Mouse (Mus musculus) MN1 (cell line): ENCODE data around the gene Myt1l.

Experiments
- DNase-seq: peaks from one replicate; pipeline ENCODE4 v3.0.0-alpha.2; 2016; ENCODE audit warnings: low spot score

The Myt1l gene

DNA sequence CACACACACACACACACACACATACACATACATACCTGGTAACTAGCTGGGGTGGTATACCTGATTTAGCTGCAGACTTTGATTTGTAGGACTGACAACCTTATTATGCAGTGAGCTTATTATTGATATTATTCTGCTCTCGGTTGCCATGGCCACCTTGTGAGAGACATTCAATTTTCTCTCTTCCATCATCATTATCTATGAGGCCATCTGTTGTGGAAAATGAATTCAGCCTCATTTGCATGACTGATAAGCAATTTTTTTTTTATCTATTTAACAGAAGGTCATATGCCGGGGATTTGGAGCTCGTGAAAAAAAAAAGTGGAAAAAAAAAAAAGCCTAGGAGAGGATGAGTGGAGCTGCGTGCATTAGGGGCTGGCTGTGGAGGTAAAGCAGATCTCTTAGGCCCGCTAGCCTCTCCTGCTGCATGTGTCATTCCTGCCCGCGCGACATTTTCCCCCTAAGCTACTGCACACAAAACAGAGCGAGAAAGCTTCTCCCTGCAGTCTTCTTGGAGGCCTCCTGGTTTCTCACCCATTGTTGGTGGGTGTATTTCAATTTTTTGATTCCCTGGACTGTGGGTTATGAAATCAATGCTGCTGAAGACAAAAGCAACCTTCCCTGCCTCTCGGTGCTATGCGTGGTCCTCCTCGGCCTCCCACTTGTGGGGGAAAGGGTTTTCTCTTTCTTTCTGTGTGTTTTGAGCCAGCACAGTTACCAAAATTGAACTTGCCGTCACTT, at the start of gene Myt1l:
Gene Myt1l (plus strand): TSS at position 354 of the 741 bp plus-strand sequence.
- DNase-seq = peak; percentile 80

DNA sequence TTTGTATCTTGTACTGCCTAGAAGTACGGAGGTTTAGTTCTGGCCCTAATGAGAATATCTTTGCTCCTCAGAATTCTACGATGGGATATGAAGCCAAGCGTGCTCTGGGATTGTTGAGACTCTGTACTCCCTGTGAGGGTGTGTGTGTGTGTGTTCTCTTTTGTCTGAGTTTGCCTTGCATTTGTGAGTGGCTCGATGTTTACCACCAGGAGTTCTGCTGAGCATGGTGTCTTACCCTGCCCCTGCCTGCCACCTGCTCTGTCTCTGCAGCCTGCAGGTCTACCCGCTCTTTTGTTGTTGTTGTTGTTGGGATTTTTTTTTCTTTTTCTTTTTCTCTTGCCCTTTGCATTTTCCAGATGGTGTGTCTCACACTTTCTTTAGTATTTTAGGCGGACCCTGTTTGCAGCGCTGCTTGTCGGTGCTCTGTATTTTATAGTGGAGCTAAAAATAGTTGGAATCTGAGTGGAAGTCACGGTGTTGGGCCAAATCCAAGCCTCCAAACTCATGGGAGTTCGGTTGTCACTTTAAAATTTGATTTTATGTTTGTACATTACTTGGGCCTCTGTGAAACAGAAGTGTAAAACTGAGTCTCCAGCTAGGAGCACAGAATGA, 41.7 kb upstream of the Myt1l start:
- no peak for DNase-seq

DNA sequence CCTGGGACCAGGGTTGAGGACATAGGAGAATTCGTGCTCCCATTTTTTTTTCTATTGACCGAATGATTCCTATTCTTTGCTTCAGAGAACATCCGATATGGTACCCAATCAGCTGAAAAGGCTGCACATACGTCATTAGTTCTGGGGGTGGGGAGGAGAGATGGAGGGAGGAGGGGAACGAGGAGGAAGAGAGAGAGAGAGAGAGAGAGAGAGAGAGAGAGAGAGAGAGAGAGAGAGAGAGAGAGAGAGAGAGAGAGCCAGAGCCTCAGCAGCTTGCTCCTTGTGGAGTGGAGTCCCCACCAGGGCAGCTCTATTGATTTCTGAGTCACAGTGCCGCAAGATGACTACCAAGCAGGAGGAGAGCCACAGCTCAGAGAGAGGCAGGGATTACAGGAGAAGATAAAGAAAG, 1.9 kb upstream of the Myt1l start:
- DNase-seq = peak; percentile 82

DNA sequence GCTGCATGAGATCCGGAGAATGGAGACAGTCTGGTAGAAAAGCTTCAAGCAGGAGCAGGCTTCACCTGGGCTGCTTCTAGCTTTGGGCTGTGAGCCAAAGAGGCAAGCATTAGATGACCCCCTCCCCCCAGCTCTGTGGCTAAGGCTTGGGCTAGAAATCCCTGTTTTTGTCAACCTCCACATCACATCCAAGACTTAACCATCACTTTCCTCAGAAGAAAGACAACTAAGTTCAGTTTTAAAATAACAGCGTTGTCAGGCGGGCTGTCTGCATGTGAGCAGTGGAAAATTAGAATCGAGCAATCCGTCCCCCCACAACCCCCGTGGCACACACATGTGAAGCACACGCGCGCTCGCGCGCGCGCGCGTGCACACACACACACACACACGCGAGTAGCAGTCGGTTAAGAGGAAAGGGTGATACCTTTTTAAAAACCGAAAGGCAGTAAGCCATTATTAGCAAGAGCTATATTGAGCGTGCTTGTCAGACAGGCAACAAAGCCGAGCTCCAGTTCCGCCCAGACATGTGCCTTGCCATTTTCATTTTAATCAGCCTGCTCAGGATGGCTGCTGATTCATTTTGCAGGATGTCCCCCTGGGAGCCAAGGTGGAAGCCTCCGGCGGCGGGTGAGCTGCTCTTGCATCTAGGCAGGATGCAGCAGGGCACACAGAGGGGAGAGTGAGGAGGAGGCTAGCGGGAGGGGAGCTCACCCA, 979 bp upstream of the Myt1l start:
- peak; percentile 94 for DNase-seq

DNA sequence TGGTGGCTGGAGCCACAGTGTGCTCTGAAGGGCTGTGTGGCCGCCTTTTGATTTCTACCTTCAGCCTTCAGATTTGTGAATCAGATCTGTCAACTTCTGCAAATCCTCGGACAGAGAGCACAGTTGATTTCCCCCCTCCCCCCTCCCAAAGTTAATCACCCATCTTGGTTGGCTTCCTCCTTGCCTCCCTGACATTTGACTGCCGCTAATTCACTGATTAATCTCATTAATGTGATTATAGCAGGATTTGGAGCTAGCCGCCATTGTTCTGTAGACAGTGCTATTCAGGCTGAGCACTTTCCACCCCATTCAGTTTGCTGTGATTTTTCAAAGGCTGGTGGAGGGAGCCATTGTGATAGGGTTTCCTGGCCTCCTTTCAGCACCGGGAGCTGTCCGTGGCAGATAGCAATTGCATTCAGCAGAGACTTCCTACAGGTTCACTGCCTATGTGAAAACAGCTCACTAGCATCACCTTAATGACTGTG, 2.1 kb downstream of the Myt1l start:
- peak; percentile 48 for DNase-seq

DNA sequence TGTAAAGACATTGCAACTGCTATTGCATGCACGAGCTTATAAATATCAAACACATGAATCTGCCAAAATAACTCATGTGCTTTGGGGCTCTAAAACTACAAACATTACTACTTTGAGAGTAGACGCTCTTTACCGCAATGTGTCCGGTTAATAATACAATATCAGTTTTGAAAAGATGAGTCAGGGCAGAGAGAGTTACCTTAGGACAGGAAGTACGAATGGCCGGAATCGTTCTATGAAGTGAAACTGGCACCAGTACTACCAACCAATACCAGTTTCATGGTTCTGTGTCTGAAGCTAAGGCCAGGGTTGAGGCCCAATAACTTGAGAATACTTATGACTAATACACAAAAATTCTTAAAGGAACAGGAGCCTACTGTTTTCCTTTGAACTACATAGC, 2.6 kb downstream of the Myt1l start:
- no peak for DNase-seq

DNA sequence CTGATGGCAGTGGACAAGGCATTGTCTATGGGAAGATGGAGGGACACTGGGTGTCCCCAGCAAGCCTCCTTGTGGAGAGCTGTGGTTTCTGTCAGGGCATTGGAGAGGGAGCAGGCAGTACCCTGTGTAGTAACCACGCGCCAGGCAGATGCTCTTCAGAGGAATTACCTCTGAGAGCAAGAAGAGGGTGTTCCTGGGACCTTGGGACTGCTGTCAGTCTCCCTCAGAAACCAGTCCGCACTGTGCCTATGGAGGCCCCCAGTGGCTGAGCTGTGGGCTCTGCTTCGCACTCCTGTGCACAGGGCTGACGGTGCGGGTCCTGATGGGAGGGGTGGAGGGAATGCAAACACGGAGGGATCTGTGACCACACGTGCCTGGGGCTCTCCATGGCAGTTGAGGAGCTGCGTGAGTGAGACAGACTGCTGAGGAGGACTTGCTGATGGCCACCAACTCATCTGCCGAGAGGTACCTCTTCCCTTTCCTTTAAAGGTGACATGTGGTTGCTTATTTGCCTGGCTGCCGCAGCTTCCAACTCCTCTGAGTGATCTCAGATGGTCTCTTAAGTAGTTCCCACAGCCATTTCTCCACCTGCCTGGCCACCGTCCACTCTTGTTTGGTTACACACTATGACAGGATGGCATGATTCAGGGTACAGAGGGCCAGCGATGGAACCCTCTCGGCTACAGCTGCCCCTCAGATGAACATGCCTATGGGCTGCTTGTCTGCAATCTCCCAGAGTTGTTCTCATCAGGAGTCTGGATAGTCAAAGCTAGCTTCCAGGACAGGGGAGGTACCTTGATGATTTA, 5.1 kb downstream of the Myt1l start:
- peak; percentile 80 for DNase-seq

DNA sequence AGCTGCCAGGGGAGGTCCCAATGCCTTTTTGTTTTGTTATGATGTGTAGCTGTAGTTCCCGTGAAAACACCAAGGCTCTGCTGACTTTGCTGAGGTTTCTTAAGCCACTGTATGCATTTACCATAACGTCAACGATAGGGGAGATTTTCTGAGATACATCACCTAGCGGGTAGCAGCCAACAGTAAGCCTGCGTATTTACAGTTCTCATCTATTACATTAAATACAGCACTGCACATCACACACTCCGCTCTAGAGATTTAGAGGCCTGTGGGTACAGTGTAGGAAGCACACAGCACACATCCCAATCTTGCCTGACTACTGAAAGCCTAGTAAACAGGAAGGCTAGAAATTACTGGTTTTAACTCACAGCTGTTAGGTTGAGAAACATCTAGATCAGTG, 6.1 kb downstream of the Myt1l start:
- DNase-seq = peak; percentile 74

DNA sequence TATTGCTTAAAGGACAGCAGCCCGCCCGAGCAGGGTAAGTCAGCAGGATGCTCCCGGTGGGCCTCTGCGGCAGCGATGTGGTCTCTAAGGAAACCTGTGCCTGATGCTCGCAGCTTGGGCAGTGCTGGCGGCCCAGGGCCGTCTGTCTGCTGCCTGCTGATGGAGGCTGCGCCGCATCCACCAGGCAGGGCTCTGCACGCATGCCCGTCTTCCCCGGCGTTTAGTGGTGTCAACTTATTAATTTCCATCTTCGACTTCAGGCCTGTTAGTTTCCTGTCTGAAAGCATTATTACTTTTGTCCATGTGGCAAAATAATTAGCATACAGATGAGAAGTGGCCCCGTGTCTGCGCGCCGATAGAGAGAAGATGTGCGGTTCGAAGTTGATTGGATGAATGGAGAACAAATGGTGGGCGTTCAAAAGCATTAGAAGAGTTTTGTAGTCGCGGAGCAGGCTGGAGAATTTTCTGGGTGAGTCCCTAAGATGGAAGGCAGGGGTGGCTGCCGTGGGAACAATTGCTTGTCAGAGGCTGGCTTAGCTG, 6.6 kb downstream of the Myt1l start:
- DNase-seq = peak; percentile 73

DNA sequence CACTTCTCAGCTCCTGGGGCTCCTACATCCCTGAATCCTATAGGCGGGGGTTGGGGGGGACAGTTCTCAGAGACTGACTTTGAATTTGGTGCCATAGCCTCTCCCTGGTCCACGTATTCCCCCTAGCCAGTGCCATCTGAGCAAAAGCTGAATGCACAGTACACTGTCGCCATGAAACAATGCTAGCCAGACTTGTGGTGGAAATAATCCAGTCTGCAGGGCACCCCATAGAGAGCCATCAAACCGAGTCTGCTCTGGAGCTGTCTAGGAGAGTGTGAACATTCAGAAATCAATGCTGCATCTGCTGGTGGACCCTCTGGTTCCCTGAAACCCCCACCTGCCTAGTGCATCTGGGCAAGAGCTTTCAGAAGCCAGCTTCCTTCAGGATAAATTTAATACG, 9.7 kb downstream of the Myt1l start:
- DNase-seq = peak; percentile 49

DNA sequence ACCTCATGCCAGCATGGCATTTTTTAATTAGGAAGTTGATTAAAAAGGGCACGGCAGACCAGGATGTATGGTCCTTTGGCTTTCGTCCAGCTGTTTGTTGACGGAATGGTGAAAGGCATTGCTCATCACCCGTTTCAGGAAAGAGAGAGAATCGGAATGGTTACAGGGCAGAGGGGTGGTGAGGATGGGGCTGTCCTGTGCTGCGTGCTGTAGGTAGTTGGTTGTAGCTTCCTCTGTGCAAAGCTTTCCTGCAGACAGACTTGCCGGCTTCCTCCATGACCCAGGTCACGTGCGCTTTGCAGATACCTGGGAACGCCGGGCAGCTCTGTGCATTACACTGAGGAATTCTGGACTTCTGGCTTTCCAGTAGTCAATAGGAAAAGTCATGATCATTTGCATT, 10.3 kb downstream of the Myt1l start:
- peak; percentile 66 for DNase-seq

DNA sequence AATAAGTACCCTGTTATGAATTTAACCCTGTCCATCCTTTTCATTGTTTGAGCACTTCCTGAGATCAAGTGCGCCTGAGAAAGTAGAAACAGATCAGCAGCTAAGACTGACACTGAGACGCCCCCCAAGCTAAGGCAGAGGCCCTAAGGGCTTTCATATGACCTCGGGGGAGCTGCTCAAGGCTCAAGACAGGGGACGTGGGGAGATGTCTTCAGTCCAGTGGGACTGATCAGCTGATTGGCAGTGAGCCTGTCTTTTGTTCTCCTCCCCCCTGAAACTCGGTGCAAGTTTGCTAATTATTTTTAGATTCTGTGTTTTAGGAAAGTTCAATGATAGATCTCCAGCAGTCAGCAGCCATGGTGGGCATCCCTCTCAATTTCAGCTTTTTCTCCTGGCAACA, 10.9 kb downstream of the Myt1l start:
- no peak for DNase-seq

DNA sequence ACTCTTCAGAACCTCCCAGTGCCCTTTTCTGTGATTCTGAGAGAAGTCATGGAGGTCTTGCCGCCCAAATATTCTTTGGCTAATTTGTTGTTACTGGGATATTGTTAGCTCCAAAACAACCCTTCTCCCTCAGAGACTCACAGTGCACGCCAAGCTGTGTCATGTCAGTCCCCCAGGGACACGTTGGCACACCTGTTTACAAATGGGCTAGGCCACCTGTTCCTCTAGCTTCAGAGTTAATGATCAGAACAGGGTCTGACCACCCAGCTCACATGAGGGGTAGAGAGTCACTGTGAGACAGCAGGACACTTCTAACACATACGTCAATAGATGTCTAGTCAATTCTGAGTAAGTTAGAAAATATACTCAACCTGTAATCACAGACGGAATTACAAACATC, 12.6 kb downstream of the Myt1l start:
- DNase-seq = no peak

DNA sequence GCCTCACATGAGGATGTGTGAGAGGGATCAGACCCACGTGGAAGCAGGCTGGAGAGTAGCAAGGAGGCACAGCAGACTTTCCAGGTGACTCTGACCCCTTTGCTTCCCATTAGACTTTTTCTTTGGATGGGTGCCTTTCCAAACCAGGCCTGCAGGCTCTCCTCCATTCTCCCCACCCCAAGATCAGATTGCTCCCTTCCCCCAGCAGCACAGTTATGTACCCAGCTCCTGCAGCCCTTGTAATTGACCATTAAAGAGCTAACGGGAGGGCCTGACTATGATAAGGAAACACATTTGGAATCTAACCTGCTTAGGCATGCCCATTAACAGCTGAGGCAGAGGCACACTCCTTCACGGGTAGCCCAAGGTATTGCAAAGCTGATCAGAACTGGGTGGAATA, 17.9 kb downstream of the Myt1l start:
- DNase-seq = peak; percentile 56

DNA sequence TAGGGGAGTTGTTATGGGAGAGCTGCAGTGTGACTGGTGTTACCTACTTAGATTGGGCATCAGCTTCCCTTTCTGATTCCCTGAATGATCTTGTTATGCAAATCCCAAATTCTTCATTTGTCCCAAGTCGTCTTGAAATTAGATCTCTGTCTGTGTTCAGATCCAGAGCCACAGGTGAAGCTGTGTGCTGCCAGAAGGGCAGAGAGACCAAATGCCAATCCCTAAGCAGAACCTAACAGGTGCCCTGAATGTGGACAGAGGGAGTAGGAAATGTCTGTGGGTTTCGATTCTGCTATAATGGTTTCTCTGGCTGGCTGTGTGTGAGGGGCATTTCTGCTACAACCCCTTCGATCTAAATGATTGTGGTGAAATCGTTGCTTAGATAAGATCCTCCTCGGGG, 18.9 kb downstream of the Myt1l start:
- no peak for DNase-seq

DNA sequence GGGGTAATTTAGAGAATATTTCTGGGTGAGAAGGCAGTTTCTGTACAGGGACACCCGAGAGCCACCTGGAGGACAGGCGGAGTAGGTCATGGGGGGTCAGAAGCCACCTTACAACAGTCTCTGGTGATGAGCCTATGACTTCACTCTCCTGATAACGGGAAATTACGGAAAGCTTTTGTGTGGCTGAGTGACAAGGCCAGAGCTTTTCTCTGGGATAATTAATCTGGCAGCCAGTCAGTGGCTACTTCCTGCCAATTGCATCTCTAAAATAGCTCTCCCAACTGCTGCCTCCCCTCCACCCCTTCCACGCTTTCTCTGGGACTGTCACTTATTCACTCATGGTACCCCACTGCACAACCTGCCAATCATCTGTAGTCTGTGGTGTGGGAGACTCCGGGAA, 19.6 kb downstream of the Myt1l start:
- peak; percentile 69 for DNase-seq

DNA sequence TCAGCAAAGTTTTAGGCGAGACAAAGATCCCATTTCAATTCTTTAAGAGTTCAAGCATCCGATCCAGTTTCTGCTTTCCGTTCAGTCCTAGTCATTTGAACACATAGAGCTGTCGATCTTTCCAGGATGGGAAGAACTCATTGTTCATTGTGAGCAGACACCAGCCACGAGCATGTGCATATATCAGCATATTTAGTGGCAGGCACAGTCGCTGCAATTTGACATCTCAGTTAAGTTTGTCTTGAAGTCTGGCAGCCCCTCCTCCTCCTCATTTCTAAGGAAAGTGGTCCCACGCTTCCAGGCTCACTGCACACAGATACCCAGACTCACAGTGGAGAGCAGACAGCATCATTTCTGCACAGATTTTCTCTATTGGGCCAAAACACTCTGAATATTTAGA, 25.0 kb downstream of the Myt1l start:
- no peak for DNase-seq

DNA sequence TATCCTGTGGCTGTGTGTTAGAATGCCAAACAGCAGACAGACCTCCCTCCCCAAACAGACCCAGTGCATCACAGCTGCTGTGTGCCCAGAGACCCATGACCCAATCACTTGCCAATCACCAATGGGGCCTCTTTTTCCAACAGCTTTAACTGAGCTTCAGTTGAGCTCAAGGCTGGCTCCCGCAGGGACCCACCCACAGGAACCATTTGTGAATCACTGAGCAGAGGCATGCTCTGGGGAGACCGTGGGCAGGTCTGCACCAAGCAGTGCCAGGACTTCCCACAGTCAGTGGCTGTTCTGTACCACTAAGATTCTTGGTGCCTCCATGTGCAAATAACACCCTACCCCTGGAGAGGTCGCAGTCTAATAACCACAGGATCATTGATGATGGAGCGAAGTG, 27.5 kb downstream of the Myt1l start:
- DNase-seq = no peak

DNA sequence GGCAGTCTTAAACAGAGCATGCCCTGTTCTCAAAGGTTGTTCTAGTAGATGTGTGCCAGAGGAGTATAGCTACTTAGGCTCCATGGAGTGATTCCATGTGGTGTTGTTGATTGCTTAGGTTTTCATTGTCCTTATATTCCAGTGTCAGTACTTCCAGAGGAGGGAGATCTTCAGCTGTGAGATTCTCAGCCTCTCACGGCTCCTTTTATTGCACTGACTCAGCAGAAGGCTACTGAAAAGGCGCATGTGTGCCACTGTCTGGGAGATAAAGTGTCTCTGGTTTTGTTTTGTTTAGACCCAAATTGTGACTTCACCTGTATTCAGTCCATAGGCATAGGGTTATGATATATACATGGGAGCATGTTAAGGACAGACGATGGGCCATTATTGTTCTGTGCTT, 28.2 kb downstream of the Myt1l start:
- no peak for DNase-seq

DNA sequence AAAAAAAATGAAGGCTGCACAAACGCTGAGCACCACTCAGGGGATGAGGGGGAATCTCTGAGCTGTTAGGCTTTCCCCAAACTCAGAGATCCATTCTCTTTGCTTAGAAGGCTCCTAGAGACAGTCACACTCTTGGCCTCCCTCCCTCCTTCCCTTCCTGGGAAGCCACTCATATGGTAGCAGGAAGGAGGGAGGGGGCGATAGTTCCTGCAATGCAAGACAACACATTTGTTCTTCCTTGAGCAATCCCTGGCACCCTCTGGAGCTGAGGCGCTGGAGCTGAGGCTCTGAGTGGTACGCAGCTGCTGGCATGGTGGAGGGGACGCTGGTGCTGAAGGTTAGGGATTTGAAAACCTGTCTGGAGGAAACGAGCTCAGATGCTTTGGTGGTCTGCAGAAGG, 28.7 kb downstream of the Myt1l start:
- DNase-seq = no peak

DNA sequence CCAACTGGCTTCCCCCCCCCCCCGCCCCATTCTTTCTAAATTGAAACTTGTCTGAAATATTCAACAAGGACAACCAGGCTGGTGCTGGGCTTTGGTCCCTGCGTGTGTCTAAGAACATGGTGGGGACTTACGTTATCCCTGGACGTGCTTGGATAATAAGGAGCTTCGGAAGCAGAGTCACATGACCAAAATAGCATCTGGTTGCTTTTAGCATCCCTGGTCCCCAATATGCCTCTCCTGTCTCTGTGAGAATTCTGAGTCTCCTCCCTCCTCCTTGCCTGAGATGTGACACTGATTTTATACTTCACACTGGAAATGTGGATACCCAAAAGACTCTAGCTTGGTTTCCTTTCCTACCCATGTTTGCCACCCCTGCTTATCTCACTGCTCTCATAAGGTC, 31.6 kb downstream of the Myt1l start:
- DNase-seq = no peak

DNA sequence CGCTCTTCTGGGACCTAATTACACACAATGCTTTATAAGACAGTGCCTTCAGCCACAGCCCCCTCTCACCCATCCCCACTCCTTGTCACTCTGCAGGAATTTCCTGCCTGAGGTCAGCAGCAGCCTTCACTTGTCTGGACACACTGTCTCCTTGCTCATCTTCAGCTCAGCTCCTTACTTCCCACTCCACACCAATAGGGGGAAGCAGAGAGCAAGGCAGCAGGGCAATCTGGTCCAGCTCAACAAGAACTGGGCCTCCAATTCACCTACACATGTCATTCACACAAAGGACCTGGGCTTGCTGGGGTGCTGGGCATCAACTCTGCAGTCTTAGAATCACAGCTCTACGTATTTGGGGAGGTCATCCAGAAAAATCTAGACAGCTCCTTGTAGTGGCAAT, 33.0 kb downstream of the Myt1l start:
- DNase-seq = no peak
